Mouse (Mus musculus) left cerebral cortex, adult 2 months (tissue): ENCODE measurements around the gene Stx18. TPM values are rescaled to one million over a fixed set of nuclear protein-coding genes. Genes with fewer than 3 reads are reported as not detected.
A peak's percentile ranks its signal among the peaks of the same experiment; 100 is the strongest.

Experiments used
- DNase-seq, 2 experiments: peaks; one replicate each; pipeline ENCODE4 v3.0.0; 2021 to 2022; ENCODE audit warnings: low spot score in 2 of 2, mixed read lengths in 1 of 2; ENCODE audit errors: extremely low spot score in 1 of 2
- H3K27ac ChIP-seq: fragments of 200-600 bp; 2 replicates; pipeline ENCODE4 v1.8.1; 2022
- H3K4me3 ChIP-seq: fragments of 200-600 bp; 2 replicates; pipeline ENCODE4 v1.8.1; 2022
- CTCF ChIP-seq: fragments of 200-600 bp; IDR thresholded peaks from 2 replicates; pipeline ENCODE4 v1.8.1; 2022; ENCODE audit warnings: antibody characterized with exemption, mild to moderate bottlenecking, moderate library complexity
- intact Hi-C: fragments of 180-260 bp; cut with DNase I; formaldehyde crosslinking; loops from one replicate; pipeline ENCODE4 v1.15.1; 2025
- total RNA-seq, 2 experiments: library from RNA; stranded (reverse); gene quantifications; 2 replicates each; pipeline ENCODE4 v1.2.3; 2021

Gene Stx18
- total RNA-seq, 2 experiments from 2014 or later, result 39.2 to 40.9 TPM

DNA sequence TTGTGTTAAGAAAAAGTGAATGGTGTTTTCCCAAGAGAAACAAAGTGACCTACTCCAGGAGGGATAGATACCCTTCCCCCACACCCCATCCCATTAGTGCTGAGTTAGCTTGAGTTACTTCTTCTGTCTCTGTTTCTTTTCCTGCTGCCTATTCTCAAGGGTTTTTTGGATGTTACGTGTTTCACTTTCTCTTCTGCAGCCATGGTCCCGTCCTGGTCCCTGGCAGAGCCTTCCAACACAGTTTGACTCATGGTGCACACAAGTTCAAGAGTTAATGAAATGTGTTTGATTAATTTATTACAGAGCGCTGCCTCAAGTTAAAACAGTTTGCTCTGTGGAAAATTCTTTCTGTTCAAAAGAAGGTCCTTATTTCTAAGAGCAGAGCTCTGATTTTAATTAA lies 44.0 kb downstream of the Stx18 start:
- intact Hi-C loops, result no loop called here

DNA sequence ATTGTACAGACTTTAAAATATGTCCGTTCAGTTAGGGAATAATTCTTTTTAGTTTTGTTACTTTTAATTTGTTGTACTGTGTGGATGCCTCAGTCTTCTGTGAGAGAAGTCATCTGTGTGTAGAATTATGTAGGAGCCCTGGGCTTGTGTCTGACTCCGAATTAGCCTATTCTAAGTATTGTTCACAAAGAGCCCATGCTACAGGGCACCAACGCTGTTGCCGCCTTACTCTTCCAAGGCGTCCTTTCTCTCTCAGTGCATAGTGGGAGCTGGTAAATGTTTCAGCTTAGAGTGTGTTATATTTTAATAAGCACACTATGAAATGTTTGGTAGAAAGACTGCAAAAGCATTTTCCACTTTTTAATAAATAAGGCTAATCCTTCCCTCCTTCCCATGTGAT lies 44.8 kb downstream of the Stx18 start:
- no peak for TF ChIP-seq CTCF
- DNase-seq, result no peak
- Histone ChIP-seq H3K27ac (no peak overlapping the region), H3K4me3 (no peak overlapping the region)
- intact Hi-C loops, result no loop called here

More for the DNA sequence above, 44.0 kb downstream of the Stx18 start:
- no peak for TF ChIP-seq CTCF
- DNase-seq, result no peak
- no peak overlapping the region for H3K27ac ChIP-seq
- no peak overlapping the region for H3K4me3 ChIP-seq

DNA sequence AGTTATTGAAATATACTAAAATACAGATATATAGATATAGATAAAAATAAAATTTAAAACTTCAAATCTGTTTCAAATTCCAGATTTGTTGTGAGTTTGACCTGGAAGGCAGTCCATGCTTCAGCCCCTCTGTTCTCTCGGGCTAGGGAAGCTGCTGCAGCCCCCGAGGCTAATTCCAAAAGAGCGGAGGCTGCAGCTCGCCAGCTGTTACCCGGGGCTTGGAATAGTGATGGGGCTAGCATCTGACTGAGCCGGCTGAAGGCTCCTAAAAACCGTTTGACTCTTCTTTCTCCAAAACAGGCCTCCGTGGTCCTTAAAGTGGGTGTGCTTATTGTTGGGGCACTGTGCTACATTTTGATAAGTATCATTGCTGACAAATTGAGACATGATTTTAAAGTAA lies 46.1 kb downstream of the Stx18 start:
- Histone ChIP-seq H3K27ac (no peak overlapping the region), H3K4me3 (no peak overlapping the region)
- intact Hi-C loops, result loop anchor here (5.0 kb wide), 3 partner anchors 132 to 317 kb away; no protein-coding TSS in a partner anchor
- no peak for TF ChIP-seq CTCF
- DNase-seq, result no peak

DNA sequence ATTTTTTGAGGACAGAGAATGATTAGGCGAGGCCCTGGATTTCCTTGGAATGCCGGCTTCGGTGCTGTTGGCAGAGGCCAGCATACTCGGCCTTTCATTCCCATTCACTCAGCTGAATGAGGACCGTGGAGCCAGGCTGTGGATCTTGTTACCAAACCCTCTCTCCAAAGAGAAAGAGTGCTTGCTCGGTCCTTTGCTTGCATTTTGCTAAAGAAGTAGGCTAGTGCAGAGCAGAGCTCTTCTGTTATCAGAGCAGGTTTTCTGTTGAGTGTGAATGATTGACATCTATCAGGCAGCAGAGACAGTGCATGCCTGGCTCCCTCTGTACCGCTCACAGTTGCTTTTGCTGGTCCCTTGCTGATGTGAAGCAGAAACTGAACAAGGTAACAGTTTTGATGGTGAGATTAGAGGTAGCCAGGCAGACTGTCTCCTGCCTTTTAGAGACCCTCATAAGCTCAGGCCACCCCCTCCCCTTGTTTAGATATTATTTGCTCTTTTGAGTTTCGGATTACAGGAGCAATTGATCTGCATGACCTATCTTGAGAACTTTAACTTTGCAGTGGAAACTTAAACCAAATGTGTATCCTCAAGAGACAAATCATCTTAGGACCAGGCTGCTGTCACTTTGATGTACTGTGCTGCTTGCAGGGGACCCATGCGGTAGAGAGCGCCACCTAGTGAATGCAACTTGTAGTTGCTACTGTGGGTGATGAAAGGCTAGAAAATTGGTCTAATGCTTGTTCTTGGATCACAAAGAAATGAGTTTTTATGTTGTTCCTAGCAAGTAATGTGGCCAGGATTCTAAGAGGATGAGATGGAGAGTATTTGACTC lies 47.2 kb downstream of the Stx18 start:
- peak overlapping the region; percentile 45 for H3K27ac ChIP-seq
- intact Hi-C loops, result loop anchor here (5.0 kb wide), 3 partner anchors 133 to 318 kb away; no protein-coding TSS in a partner anchor
- peak; percentile 37 to 42 for DNase-seq
- peak; percentile 93 for TF ChIP-seq CTCF
- no peak overlapping the region for H3K4me3 ChIP-seq

DNA sequence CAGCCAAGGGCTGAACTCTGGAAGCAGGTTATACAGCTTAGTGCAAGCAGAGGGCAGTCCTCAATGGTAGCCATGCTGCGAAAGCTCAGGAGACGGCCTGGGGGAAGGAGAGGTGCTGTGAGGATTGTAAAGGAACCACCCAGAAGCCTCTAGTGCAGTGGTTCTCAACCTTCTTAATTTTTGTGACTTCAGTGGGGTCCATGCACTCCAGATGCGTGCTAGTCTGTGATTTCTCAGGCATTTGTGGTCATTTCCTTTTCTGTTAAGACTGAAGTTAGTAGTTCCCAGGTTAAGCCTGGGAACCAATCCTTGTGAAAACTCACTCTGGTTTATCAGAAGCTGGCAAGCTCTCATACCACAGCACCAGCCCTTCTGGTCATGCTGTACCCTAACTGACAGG lies 51.6 kb downstream of the Stx18 start:
- Histone ChIP-seq H3K4me3 (no peak overlapping the region), H3K27ac (no peak overlapping the region)
- intact Hi-C loops, result loop anchor here (2.0 to 5.0 kb wide), 2 partner anchors 271 to 793 kb away; no protein-coding TSS in a partner anchor
- DNase-seq, result no peak
- TF ChIP-seq CTCF, result no peak

DNA sequence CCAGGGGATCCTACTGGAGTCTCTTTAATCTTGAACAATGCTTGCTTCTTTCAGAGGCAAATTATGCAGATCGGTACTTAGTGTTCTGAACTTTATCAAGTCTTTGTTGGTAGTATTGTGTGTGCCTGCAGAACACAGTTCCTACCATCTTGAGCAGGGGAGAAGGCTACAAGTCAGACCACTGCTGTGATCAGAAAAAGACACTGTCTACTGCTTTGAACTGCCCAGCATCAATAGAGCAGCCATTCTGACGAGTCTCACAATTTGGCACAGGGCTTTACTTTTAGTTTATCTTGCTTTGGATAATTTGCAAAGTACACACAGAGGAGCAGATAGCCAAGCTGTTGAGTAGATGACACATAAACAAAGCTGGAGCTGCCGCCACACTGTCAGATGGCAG lies 52.0 kb downstream of the Stx18 start:
- no peak for TF ChIP-seq CTCF
- intact Hi-C loops, result loop anchor here (2.0 to 5.0 kb wide), 2 partner anchors 272 to 793 kb away; no protein-coding TSS in a partner anchor
- H3K4me3 ChIP-seq, result no peak overlapping the region

DNA sequence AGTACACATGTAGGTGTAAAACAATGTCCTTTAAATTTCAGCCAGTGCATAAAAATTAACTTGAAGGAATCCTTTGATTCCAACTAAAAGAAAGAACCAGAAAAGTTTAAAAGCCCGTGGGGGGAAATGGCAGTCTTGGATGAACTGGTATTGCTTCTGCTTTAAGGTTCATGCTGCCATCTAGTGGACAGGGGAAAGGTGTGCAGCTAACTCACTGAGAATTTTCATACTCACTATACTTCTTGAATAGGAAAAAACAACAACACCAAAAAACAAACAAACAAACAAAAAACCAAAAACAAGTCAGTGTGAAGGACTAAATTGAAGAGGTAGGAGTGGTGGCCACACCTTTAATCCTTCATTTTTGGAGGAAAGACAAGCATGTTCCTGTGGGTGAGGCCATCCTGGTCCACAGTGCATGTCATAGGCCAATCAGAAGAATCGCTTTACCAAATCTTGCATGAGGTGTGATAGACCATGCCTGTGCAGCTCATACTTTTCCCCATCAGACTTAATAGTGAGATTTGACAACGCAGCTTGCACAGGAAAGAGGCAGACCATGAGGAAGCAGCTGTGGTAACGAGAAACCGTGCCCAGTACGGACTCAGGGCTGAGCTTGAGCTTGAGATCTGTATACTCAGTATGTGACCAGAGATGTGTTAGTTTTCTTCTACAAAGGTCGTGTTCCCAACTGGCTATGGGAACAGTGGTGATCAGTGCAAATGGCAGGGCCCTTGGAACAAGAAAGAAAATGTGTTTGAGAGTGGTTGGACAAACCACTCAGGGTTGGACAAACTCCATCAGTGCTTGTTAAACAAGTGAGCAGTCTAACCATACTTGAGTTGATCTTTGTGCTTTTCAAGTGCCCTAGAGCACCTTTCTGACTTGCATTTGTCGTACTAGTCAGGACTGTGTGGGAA lies 52.8 kb downstream of the Stx18 start:
- no peak for DNase-seq
- intact Hi-C loops, result loop anchor here (2.0 to 5.0 kb wide), 2 partner anchors 273 to 794 kb away; no protein-coding TSS in a partner anchor
- H3K4me3 ChIP-seq, result no peak overlapping the region
- no peak overlapping the region for H3K27ac ChIP-seq
- TF ChIP-seq CTCF, result peak; percentile 95

More for the DNA sequence above, 52.0 kb downstream of the Stx18 start:
- DNase-seq, result no peak
- H3K27ac ChIP-seq, result 0 out of 2 replicates have a peak overlapping the region, but pooled peaks have one; percentile 6

DNA sequence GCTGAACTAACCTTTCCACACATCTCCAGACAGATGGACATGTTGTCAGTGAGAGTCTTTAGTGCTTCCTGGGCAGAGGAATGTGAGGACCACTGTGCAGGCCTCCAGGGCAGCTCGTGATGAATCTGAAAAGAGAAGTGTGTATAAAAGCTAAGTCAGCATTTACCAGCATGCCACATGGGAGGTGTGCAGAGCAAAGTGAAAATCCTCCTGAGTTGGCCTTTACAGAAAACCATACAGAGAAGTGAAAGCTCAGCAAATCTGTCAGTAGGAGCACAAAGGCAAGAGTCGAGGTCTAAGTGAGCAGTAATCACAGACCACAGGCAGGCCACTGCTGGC lies 53.4 kb downstream of the Stx18 start:
- no peak overlapping the region for H3K4me3 ChIP-seq
- DNase-seq, result no peak
- no peak overlapping the region for H3K27ac ChIP-seq
- intact Hi-C loops, result loop anchor here (2.0 to 5.0 kb wide), 2 partner anchors 273 to 795 kb away; no protein-coding TSS in a partner anchor
- TF ChIP-seq CTCF, result no peak

DNA sequence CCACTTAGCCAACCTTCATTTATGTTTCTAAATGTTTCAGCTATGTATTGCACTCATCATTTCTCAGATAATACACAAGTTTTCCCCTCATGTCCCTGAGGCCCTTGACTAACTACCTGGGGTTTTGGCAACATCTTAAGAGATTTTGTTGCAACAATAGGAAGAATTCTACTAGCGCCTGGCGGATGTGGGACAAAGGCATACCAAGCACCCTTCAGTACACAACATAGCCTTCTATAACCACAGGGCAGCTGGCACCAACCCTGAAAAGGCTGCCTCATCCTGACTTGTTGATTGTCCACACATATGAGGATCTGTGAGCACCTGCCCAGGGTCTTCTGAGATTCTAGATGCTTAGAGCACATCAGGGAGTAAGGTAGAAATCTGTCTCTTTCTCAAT lies 55.8 kb downstream of the Stx18 start:
- TF ChIP-seq CTCF, result no peak
- intact Hi-C loops, result loop anchor here (5.0 kb wide), 1 partner anchor 797 kb away; no protein-coding TSS in a partner anchor

DNA sequence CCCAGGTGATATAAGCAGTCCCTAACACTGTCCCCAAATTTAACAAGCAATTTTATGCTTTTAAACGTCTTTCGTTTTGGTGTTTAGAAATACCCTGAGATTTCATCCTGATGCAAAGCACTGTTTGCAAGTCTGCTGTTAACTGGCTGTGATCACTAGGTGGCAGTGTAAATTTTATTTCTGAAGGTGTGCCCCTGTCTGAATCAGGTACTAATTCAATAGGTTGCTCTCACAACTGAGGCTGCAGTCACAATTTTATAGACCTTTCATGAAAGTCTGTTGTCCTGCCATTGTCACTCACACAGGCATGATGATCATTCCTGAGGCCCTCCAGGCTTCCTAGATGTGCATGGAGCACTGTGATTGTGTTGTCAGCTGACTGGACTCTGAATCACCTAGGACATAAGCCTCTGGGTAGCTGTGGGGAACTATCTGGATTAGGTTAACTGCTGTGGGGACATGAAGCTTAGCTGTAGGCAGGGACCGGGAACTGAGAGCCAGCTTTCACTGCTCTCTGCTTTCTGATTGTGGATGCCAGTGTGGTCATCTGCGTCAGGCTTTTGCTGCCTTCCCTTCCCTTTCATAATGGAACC lies 59.1 kb downstream of the Stx18 start:
- Histone ChIP-seq H3K4me3 (no peak overlapping the region), H3K27ac (no peak overlapping the region)
- intact Hi-C loops, result loop anchor here (1.0 kb wide), 1 partner anchor 100 kb away; no protein-coding TSS in a partner anchor
- DNase-seq, result no peak
- TF ChIP-seq CTCF, result peak; percentile 62

More for the DNA sequence above, 55.8 kb downstream of the Stx18 start:
- H3K27ac ChIP-seq, result no peak overlapping the region
- H3K4me3 ChIP-seq, result no peak overlapping the region
- no peak for DNase-seq

DNA sequence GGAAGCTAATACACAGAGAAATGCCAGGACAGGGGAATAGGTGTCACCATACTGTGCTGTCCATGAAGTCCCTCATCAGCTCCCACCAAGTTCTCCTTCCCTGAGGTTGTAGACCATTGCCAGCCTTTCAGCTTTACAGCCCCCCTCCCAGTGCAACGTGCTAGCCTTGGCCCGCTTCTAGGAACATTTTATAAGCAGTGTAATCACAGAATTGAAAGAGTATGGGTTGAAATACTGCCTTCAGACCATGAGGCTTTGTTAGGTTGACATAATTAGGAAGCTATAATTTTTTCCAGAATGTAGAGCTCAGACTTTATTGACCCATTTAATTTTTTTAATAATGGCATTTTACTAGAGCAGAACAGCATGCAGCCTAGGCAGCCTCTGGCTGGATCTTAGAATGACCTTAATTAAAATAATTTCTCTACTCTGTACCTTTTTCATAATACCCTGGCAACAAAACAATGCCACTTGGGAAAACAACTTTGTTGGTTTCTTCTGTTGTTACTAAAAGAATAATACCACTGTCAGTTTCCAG lies 60.7 kb downstream of the Stx18 start:
- TF ChIP-seq CTCF, result no peak
- Histone ChIP-seq H3K4me3 (no peak overlapping the region), H3K27ac (no peak overlapping the region)
- DNase-seq, result no peak
- intact Hi-C loops, result no loop called here
